Mouse (Mus musculus): ENCODE results near the gene Phf12. TPM values are rescaled to one million over a fixed set of nuclear protein-coding genes. Genes with fewer than 3 reads are reported as not detected.

The Phf12 gene
- 10 to 100 TPM; 18.3 to 19.1 TPM for total RNA-seq (2021)
- long read RNA-seq, experiment 1, full-length matches to known transcripts, result 2 of 5 reads
- long read RNA-seq, experiment 1, partial matches to known transcripts, result 2 of 5 reads
- long read RNA-seq, experiment 1, other reads (novel, unspliced or antisense), result 1 of 5 reads
- long read RNA-seq, experiment 2, full-length matches to known transcripts, result 1 of 7 reads
- long read RNA-seq, experiment 2, partial matches to known transcripts, result 5 of 7 reads
- long read RNA-seq, experiment 2, other reads (novel, unspliced or antisense), result 1 of 7 reads

DNA sequence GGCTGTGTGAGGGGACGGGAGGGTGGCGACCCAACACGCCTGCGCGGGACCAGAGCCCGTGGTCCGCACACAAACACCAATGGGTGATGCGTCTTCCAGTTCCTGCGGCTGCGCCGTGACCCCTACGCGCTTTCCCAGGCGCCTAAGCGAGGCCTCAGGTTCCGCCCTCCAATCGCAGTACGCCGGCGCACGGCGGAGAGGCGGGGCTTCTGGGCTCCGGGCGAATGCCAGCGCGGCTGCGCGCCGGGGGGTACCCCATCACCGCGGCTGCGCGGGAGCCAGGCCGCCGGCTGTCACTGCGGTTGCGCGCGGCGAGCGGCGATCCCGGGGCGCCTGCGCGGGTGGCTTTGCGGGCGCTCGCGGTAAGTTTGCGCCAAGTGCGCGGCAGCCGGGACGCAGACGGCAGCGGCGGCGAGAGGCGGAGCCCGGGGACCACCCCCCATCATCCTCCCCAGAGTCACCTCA lies at the start of gene Phf12:
TSS of gene Phf12 (plus strand) at position 314 of the 465 bp plus-strand sequence.
- intact Hi-C loops (cut with DNase I; ENCODE audit: low total_unique reads), result no loop called here
- peak; percentile 100 for DNase-seq

GRCm38 (mm10) chr11:77934111-77934521 lies 48.4 kb upstream of the Phf12 start:
- DNase-seq, result no peak
- intact Hi-C loops (cut with DNase I; ENCODE audit: low total_unique reads), result no loop called here

- intact Hi-C loops (cut with DNase I; ENCODE audit: low total_unique reads), result no loop called here
- no peak for DNase-seq
These were observed 47.8 kb upstream of the Phf12 start for GRCm38 (mm10) chr11:77934568-77935311.

- intact Hi-C loops (cut with DNase I; ENCODE audit: low total_unique reads), result no loop called here
- DNase-seq, result no peak
These were observed 45.7 kb upstream of the Phf12 start for GRCm38 (mm10) chr11:77936846-77937245.

DNA sequence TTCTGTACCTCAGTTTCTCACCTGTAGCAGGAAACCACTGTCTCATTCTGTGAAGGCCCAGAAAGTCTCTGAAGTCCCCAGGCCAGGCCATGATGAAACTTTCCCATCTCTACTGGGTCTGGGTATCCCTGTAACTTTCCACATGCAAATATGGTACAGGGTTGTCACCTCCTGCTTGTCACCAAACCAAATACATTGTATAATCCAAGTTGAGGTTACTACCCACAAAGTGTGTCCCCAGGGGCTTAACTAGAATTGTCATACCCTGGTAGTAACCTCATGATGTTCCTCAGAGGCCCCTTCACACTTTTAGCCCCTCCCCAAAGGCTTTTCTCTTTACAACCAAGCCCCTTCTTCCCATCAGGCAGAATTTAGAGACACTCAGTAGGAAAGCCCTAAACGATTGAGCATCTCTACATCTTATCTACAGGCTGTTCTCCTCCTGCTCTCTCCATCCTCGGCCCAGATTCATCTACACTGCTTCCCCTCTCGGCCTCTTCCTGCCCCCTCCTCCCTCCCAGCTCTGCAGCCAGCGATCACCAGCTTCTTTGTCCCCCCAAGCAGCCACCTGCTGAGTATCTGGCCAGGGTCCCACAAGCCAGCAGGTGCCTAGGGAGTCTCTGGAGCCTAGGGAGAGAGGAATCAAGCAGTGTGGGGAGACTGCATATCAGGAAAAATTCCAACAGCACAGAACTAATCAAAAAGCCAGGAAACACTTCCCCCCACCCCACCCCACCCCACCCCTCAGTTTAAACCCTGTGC lies 44.7 kb upstream of the Phf12 start:
- intact Hi-C loops (cut with DNase I; ENCODE audit: low total_unique reads), result no loop called here
- DNase-seq, result no peak

DNA sequence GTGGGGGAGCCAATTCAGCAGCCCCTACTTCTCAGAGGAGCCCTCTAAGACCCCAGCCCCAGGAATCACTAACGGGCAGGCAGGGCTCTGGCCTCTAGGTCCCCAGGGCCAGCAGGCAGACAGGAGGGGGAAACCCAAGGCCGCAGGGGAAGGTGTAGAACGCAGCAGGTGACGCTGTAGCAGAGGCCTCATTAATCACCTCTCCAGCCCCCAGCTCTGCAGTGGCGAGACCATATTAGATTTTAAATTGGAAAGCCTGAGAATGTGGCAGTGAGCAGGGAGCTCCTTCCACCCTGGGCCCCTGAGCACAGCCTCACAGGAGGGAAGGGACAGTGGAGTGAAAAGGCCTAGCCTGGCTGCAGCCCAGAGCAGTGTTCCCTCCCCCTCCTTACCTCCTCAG lies 40.3 kb upstream of the Phf12 start:
- intact Hi-C loops (cut with DNase I; ENCODE audit: low total_unique reads), result no loop called here
- DNase-seq, result no peak

- no peak for DNase-seq
- intact Hi-C loops (cut with DNase I; ENCODE audit: low total_unique reads), result no loop called here
These were observed 34.7 kb upstream of the Phf12 start for GRCm38 (mm10) chr11:77947860-77948259.

DNA sequence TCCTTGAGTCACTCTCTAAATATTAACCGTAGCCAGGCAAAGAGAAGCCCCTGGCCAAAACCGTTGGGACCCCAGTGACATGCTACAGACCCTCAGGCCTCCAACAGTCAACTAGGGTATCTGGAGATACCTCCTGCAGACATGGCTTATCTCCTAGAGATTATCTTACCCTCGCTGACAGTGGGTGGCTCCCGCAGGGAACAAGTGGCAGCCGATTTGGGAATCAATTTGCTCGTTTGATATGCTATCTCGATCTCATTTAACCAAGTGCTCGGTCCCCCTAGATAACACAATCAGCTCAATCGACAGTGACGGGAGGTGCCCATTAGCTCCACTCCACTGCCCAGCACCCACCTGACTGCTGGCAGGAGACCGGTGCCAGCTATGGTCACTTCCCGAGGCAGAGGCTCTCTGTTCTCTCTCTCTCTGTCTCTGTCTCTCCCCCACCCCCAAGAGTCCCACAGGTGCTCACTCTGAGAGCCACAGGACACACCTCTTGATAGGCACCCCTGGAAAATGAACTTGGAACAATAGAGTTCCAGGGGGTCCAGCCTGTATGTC lies 32.3 kb upstream of the Phf12 start:
- intact Hi-C loops (cut with DNase I; ENCODE audit: low total_unique reads), result loop anchor here (5.0 kb wide), 1 partner anchor 48 kb away; no protein-coding TSS in a partner anchor
- DNase-seq, result no peak

DNA sequence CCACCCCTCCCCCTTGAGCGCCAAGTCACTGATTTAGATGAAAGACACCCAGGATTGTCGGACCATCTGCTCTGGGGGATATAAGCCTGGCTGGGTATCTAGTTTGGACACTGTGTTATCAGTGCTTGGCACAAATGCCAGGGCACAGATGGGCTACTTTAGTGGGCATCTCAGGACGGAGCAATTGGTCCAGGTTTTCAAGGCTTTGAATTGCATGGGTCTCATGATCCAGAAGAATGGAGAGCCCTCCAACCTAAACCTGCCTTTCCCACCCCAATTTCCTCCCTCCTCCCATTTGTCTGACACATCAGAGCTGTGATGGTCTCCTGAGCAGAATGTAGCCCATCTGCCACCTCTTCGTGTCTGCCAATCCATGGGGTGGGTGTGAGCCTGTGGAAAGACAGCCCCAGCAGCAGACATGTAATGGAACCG lies 31.7 kb upstream of the Phf12 start:
- DNase-seq, result no peak
- intact Hi-C loops (cut with DNase I; ENCODE audit: low total_unique reads), result loop anchor here (5.0 kb wide), 1 partner anchor 49 kb away; no protein-coding TSS in a partner anchor

DNA sequence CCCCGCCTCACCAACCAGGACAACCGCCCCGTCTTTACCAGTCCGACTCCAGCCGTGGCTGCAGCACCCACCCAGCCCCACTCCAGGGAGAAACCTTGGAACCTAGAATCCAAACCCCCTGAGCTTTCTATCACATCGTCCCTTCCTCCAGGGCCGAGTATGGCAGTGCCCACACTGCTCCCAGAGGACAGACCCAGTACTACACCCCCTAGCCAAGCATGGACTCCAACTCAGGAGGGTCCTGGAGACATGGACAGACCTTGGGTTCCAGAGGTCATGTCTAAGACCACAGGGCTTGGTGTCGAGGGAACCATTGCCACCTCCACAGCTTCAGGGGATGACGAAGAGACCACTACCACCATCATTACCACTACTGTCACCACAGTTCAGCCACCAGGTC lies 28.9 kb upstream of the Phf12 start:
- DNase-seq, result no peak
- intact Hi-C loops (cut with DNase I; ENCODE audit: low total_unique reads), result loop anchor here (5.0 kb wide), 1 partner anchor 51 kb away; no protein-coding TSS in a partner anchor

DNA sequence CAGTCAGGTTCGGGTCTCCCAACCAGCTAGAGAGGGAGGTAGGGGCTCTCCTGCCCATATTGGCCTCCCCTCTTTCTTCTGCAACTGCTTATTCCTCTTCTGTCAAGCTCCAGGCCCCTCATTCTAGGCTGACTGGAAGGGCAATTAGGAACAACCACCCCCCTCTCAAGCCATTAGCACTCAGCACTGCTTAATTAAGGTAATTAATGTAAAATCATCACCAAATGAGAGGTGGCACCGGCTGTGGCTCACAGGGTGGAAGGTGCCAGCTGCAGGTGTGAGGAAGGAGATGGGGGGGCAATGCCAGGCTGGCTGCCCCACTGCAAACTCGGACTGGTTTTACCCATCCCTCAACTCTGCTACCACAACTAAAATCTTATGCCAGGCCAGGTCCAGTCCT lies 26.1 kb upstream of the Phf12 start:
- intact Hi-C loops (cut with DNase I; ENCODE audit: low total_unique reads), result no loop called here
- DNase-seq, result no peak

DNA sequence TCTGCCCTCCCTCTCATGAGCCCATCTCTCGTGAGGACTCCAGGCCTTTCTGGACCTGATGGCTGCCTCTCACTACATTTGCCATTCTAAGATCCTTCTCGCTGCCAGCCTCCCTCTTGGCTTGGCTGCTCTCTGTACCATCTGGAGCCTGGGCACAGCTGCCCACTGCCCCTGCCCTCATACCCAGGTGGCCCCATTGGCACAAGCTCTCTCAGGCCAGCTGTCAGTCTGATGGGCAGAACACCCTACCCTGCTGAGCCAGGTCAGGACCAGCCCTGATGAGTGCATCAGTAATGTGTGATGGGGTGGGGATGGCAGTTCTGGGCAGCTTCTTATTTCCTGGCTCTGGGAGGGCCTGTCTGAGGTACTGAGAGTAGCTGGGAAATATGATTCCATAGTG lies 24.3 kb upstream of the Phf12 start:
- intact Hi-C loops (cut with DNase I; ENCODE audit: low total_unique reads), result no loop called here
- no peak for DNase-seq

GRCm38 (mm10) chr11:77958932-77959331 lies 23.6 kb upstream of the Phf12 start:
- intact Hi-C loops (cut with DNase I; ENCODE audit: low total_unique reads), result no loop called here
- no peak for DNase-seq

GRCm38 (mm10) chr11:77960199-77960598 lies 22.4 kb upstream of the Phf12 start:
- DNase-seq, result no peak
- intact Hi-C loops (cut with DNase I; ENCODE audit: low total_unique reads), result no loop called here

- intact Hi-C loops (cut with DNase I; ENCODE audit: low total_unique reads), result no loop called here
- no peak for DNase-seq
These were observed 21.7 kb upstream of the Phf12 start for GRCm38 (mm10) chr11:77960898-77961297.

- intact Hi-C loops (cut with DNase I; ENCODE audit: low total_unique reads), result no loop called here
These were observed 19.6 kb upstream of the Phf12 start for GRCm38 (mm10) chr11:77962946-77963345.

GRCm38 (mm10) chr11:77964415-77965095 lies 18.0 kb upstream of the Phf12 start:
- intact Hi-C loops (cut with DNase I; ENCODE audit: low total_unique reads), result loop anchor here (5.0 kb wide), 1 partner anchor 137 kb away; no protein-coding TSS in a partner anchor
- no peak for DNase-seq

More at GRCm38 (mm10) chr11:77962946-77963345, 19.6 kb upstream of the Phf12 start:
- DNase-seq, result no peak

DNA sequence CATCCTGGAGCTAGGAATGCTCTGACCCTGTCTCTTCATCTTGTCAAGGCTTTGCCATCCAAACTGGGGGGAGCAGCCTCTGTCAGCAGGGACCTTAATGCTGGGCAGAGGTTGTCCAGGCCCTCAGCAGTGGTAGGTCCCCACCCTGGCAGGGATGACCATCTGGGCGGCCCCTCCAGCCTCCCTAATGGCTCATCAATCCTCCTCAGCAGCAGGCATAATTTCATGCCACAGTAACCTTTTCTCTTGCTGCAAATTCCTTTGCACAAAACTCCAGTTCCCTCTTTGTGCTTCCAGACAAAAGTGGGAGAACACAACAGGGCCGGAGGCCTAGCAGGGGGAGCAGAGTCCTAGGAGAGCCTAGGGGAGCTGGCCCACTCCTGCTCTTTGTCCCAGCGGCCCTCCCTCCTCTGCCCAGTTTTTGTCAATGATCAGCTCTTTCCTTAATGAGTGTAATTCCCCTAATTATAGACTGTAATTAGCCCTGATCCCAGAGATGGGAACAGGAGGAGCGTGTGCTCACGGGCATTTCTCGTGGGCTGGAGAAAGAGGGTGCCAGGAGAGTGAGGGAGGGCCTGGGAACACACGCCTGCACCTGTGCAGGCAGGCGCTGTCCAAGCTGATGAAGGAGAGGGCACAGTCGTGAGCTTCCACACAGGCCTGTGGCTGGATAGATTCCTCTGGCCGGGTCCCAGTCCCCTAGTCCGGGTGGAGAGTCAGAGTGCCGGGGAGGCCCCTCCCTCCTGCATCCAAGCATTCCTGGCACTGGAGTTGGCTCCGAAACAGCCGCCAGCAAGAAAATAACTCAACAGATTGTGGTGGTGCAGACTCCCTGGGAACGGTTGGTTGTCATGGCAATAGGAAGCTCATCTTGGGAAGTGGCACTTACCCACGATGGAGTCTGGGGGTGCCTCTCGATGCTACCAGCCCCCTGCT lies 17.2 kb upstream of the Phf12 start:
- intact Hi-C loops (cut with DNase I; ENCODE audit: low total_unique reads), result loop anchor here (5.0 kb wide), 1 partner anchor 138 kb away; no protein-coding TSS in a partner anchor
- DNase-seq, result peak; percentile 34
